Mouse (Mus musculus) liver, embryonic 14.5 days (tissue): ENCODE data around the gene Utrn. TPM values are rescaled to one million over a fixed set of nuclear protein-coding genes. Genes with fewer than 3 reads are reported as not detected.
A peak's percentile ranks its signal among the peaks of the same experiment; 100 is the strongest.

Experiments
- ATAC-seq: fragments of 200-750 bp; cut with Nextera tagmentation; 2 replicates; pipeline ENCODE4 v1.8.0; 2017; ENCODE audit warnings: moderate number of reproducible peaks, mild to moderate bottlenecking, moderate library complexity; ENCODE audit not compliant: insufficient read depth
- DNase-seq, 3 experiments: peaks; one replicate each; pipeline ENCODE4 v3.0.0-alpha.2; 2012 to 2013; ENCODE audit warnings: low read depth in 3 of 3, low spot score in 3 of 3
- H3K27ac ChIP-seq: fragments of 300-500 bp; sonication (generic); 2 replicates; pipeline ENCODE4 v1.5.1; 2014; ENCODE audit warnings: moderate library complexity, mild to moderate bottlenecking, control low read depth, inconsistent platforms
- H3K27me3 ChIP-seq: fragments of 300-500 bp; sonication (generic); 2 replicates; pipeline ENCODE4 v1.6.1; 2014; ENCODE audit warnings: mild to moderate bottlenecking, low read length, moderate library complexity; ENCODE audit not compliant: control insufficient read depth, insufficient read depth
- H3K36me3 ChIP-seq: fragments of 300-500 bp; sonication (generic); replicated peaks from 2 replicates; pipeline ENCODE4 v1.6.1; 2014; ENCODE audit warnings: low read depth; ENCODE audit not compliant: control insufficient read depth, insufficient read depth
- H3K4me1 ChIP-seq, 2 experiments: fragments of 200-500 bp in 1 of 2; fragments of 300-500 bp in 1 of 2; sonication (generic) in 1 of 2; replicated peaks; 2 replicates each; pipeline ENCODE4 v1.6.1; 2012 to 2014; ENCODE audit warnings: antibody characterized with exemption in 1 of 2, inconsistent platforms in 1 of 2, low read length in 1 of 2; ENCODE audit not compliant: control insufficient read depth in 2 of 2, insufficient read depth in 2 of 2
- H3K4me2 ChIP-seq: fragments of 300-500 bp; sonication (generic); 2 replicates; pipeline ENCODE4 v1.6.1; 2014; ENCODE audit warnings: low read depth, mild to moderate bottlenecking, control low read depth, moderate library complexity
- H3K4me3 ChIP-seq, 2 experiments: fragments of 200-500 bp in 1 of 2; fragments of 300-500 bp in 1 of 2; sonication (generic) in 1 of 2; 2 replicates each; pipeline ENCODE4 v1.5.1; 2012 to 2014; ENCODE audit warnings: low read depth in 2 of 2, low read length in 2 of 2, mild to moderate bottlenecking in 2 of 2, control low read depth in 1 of 2, inconsistent platforms in 1 of 2, moderate library complexity in 1 of 2; ENCODE audit not compliant: insufficient read depth in 1 of 2
- H3K9ac ChIP-seq: fragments of 300-500 bp; sonication (generic); replicated peaks from 2 replicates; pipeline ENCODE4 v1.6.1; 2014; ENCODE audit warnings: mild to moderate bottlenecking, control low read depth, moderate library complexity
- H3K9me3 ChIP-seq: fragments of 300-500 bp; sonication (generic); 2 replicates; pipeline ENCODE4 v1.6.1; 2016; ENCODE audit warnings: low read length, mixed read lengths; ENCODE audit not compliant: control insufficient read depth
- CTCF ChIP-seq: IDR thresholded peaks from 2 replicates; pipeline ENCODE4 v1.5.1; 2016; ENCODE audit warnings: antibody characterized with exemption, low read depth, control low read depth
- EP300 ChIP-seq: IDR thresholded peaks from 2 replicates; pipeline ENCODE4 v1.6.1; 2016; ENCODE audit warnings: antibody characterized with exemption, low read depth
- WGBS: fragments of 180-500 bp; shearing (Covaris S2); extraction: QIAGEN DNeasy Blood & Tissue Kit; methylation state at CpG from one replicate; pipeline ENCODE4 v1.1.7; 2014; ENCODE audit not compliant: insufficient replicate concordance; 5-methylcytosine and 5-hydroxymethylcytosine counted together
- polyA plus RNA-seq, 2 experiments: library from polyadenylated mRNA; depleted of rRNA in 1 of 2; stranded (reverse) in 1 of 2; unstranded in 1 of 2; fragments of >200 nt; fragmentation: Nextera tagmentation in 1 of 2; extraction: Ambion mirVana in 1 of 2; gene quantifications; 2 replicates each; pipeline versions ENCODE4 v1.2.1 to v1.2.3; 2012 to 2014

Gene Utrn
- polyA plus RNA-seq (2012; rRNA removed) (1.9 and 2.7 TPM in 2 replicates), polyA plus RNA-seq (2014; fragmentation: Nextera tagmentation; extraction: Ambion mirVana) (4.4 and 6.0 TPM in 2 replicates)

DNA sequence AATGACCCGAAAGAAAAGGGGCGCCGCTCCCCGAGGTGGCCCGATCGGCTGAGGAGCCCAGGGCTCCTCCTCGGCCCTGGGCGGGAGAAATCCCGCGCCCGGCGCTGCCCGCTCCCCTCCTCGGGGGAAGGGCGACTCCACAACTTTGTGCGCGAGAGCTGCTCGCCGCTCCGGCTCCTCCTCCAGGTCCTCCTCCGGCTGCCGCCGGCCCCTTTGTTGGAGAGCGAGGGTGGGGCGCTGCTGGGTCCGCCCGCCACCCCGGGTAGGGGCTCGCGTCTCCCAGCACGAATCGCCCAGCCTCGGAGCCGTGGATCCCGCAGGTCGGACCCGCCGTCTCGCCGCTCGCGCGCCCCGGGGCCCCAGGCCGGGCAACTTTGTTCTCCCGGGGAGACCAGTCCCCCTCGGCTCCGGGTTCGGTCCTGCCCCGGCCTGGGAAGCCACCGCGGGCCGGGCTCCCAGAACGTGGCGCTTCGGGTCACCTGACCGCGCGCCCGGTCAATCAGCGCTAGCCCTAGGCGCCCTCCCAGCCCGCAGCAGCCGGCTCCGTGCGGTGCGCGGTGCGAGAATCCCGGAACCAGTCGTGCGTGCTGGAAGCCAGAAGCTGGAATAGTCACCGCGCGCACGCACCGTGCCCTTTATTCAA is at the start of gene Utrn:
TSS of gene Utrn (minus strand) at position 337 of the 643 bp plus-strand sequence.
- peak within 1 kb of the TSS; percentile 55 to 64 for H3K4me3 ChIP-seq
- H3K4me2 ChIP-seq = peak within 1 kb of the TSS; percentile 86
- H3K27me3 ChIP-seq = no peaks in the 10 kb centered on the region
- ATAC-seq (peak; percentile 80), DNase-seq (peak; percentile 37 to 46 (median 46))
- TF ChIP-seq CTCF (no peak), EP300 (no peak)
- peaks cover 0 to 6% of the 10 kb centered on the region in 2 experiments; a peak in 2 of 4 replicates for H3K4me1 ChIP-seq
- no peaks in the 10 kb centered on the region for H3K36me3 ChIP-seq
- H3K27ac ChIP-seq = peak within 1 kb of the TSS; percentile 58
- no peaks in the 10 kb centered on the region for H3K9me3 ChIP-seq
- H3K9ac ChIP-seq = peak within 1 kb of the TSS; percentile 65
- WGBS = under 1% methylated on average over 75 of the region's 77 CpGs

DNA sequence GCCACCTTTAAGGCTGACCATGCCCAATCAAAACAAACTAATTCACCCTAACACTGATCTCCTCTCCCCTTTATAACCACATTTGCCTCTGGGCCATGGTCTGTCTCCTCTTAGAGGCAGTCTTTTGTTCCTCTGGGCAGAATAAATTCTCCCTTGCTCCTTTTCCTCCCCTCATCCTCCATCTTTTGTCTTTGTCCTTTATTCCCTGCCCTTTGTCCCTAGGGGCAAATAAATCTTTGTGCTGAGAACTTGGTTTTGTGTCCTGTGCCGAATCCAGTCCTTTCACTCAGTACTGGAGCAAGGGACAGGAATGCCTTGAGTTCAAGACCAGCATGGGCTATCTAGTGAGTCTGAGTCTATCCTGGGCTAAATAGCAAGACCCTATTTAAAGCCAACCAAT is 48.5 kb upstream of the Utrn start:
- Histone ChIP-seq H3K27ac (no peak overlapping the region), H3K36me3 (no peaks in the 10 kb centered on the region), H3K4me1 (no peaks in the 10 kb centered on the region; a peak in 1 of 4 replicates), H3K27me3 (no peaks in the 10 kb centered on the region), H3K4me2 (no peak overlapping the region), H3K4me3 (no peak overlapping the region), H3K9ac (no peak overlapping the region), H3K9me3 (no peaks in the 10 kb centered on the region)
- DNase-seq (no peak), ATAC-seq (no peak)
- WGBS = 71% methylated on average over 1 of the region's 1 CpGs
- no peak for TF ChIP-seq CTCF
- no peak for TF ChIP-seq EP300

DNA sequence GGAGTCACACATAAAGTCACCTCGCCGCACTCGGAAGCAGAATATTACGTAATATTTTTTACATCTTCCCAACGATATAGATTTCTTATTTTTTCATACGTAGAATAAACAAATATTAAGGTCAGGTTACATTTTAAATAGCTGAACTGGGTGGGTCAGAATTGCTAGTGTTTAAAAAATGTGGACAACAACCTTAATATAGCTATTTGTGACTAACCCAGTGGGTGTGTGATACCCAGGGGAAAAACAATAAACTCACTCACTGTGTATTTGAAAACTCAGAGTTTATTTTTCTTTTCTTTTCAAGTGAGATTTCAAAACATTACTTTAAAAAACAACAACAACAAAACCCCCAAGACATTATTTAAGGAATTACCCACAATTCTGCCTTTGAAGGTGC is 47.2 kb upstream of the Utrn start:
- H3K36me3 ChIP-seq = no peaks in the 10 kb centered on the region
- ATAC-seq = no peak
- no peak overlapping the region for H3K4me2 ChIP-seq
- no peaks in the 10 kb centered on the region for H3K27me3 ChIP-seq
- H3K4me3 ChIP-seq = no peak overlapping the region
- H3K4me1 ChIP-seq = 0 out of 4 replicates have a peak, but pooled peaks cover 0 to 2% of the 10 kb centered on the region in 2 experiments
- TF ChIP-seq CTCF = no peak
- TF ChIP-seq EP300 = no peak
- no peak overlapping the region for H3K9ac ChIP-seq
- WGBS = 80% methylated on average over 6 of the region's 6 CpGs
- H3K27ac ChIP-seq = no peak overlapping the region
- no peak for DNase-seq
- no peaks in the 10 kb centered on the region for H3K9me3 ChIP-seq

DNA sequence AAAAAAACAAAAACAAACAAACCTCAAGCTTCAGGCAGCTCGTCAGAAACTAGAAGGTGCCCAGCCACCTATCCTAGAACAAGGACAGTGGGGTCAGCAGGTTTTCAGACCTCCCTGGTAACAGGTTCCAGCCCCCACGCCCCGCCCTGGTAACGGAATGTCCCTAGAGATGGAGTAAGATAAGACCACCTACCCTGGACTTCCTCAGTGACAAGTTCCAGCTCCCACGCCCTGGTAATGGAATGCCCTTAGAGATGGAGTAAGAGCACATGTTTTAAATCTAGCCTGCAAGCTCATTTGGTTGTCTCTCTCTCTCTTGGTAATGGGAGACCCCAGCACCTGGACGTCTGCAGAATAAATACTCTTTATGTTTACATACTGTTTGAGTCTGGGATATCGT is 46.7 kb upstream of the Utrn start:
- Histone ChIP-seq H3K4me1 (0 out of 4 replicates have a peak, but pooled peaks cover 0 to 2% of the 10 kb centered on the region in 2 experiments), H3K9ac (no peak overlapping the region), H3K36me3 (no peaks in the 10 kb centered on the region), H3K27me3 (no peaks in the 10 kb centered on the region), H3K9me3 (no peaks in the 10 kb centered on the region), H3K4me2 (no peak overlapping the region), H3K27ac (no peak overlapping the region), H3K4me3 (no peak overlapping the region)
- ATAC-seq = no peak
- 66% methylated on average over 7 of the region's 7 CpGs for WGBS
- TF ChIP-seq CTCF (no peak), EP300 (no peak)
- DNase-seq = no peak

DNA sequence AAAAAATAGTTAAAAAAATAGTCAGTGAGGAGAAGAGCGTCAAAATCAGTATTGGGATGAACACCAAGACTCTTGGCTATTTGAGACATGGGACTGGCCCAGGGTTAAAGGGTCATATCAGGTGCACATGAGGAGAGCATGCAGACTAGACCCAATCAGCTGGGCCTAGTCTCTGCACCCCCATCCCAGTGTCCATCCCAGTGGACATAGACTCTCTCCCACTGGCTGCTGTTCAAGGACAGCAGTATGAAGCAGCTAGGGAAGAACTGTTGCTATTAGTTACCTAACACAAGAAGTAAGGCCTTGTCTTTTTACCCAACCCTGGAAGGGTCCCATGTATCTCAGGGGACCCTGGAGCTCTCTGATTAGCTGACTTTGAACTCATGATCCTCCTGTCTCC is 45.0 kb upstream of the Utrn start:
- WGBS = 88% methylated on average over 1 of the region's 1 CpGs
- Histone ChIP-seq H3K4me1 (0 out of 4 replicates have a peak, but pooled peaks cover 0 to 2% of the 10 kb centered on the region in 2 experiments), H3K27me3 (no peaks in the 10 kb centered on the region), H3K4me2 (no peak overlapping the region), H3K9me3 (no peaks in the 10 kb centered on the region), H3K27ac (no peak overlapping the region), H3K9ac (no peak overlapping the region), H3K4me3 (no peak overlapping the region), H3K36me3 (no peaks in the 10 kb centered on the region)
- DNase-seq = no peak
- ATAC-seq = no peak
- TF ChIP-seq CTCF (no peak), EP300 (no peak)
